ENCODE assay signal across 9 mouse cellular contexts in the genomic region with DNA sequence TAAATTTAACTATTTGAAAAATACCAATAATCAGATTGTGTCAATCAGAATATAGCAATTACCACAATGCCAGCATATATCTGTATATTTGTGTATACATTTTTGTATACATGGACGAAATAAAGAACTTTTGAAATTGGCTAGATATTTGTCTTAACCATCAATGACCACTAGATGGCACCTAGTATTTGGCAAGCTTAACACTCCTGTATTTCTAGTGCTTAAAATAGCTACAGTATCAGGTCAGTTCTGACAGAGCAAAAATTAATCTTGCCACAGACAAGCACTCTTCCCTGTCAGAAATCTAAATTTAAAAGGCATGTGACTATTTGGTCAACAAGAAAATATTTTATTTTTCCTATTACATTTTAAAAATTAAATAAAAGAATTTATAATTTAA.
A peak's percentile ranks its signal among the peaks of the same experiment; 100 is the strongest.
DNase-seq lines count a peak whose midpoint lies in the region; ATAC-seq and TF ChIP-seq lines count a peak whose summit lies in the region.
"Had no signal": no experiment of that assay in that cellular context is flagged by ENCODE, and none has a peak within 500 bp of the region (broad histone marks: within the 10 kb centered on the region; RNA-seq: fewer than 3 reads in every experiment).

No protein-coding gene starts in this region.

- TF ChIP-seq CTCF in gastrocnemius, adult 2 months (IDR thresholded peaks at IDR 0.05): peak; percentile 69

- no peaks in the 10 kb centered on the region for H3K36me3 ChIP-seq in lung, embryonic 16.5 days (ENCODE audit: control insufficient read depth, insufficient read depth, low read length)

- peak overlapping the region; percentile 52 for H3K4me3 ChIP-seq in gastrocnemius, adult 2 months
- no peak overlapping the region for H3K4me3 ChIP-seq in lung, embryonic 16.5 days (ENCODE audit: low read length)

- no peaks in the 10 kb centered on the region for H3K4me1 ChIP-seq in lung, embryonic 16.5 days (replicated peaks; ENCODE audit: control insufficient read depth, insufficient read depth, low read length)

- intact Hi-C loops in gastrocnemius, adult 2 months (cut with DNase I): loop anchor here (5.0 kb wide), 2 partner anchors 126 to 166 kb away; no protein-coding TSS in a partner anchor
- intact Hi-C loops in gastrocnemius, postnatal 36 days (cut with DNase I): loop anchor here (10.0 kb wide), 1 partner anchor 169 kb away; a partner anchor contains a TSS

- H3K27me3 ChIP-seq in lung, embryonic 16.5 days (ENCODE audit: control insufficient read depth, insufficient read depth, low read depth, low read length): no peaks in the 10 kb centered on the region

- DNase-seq in gastrocnemius, adult 2 months: no peak
- DNase-seq in gastrocnemius, postnatal 36 days: no peak
- DNase-seq in lung, postnatal 10 days: no peak
- peak; percentile 38 for DNase-seq in forelimb bud, embryonic 11.5 days (ENCODE audit: low read depth, low spot score)
- peak; percentile 6 for DNase-seq in telencephalon, adult 2 months (ENCODE audit: low read depth, low spot score)
- DNase-seq in natural killer cell, adult 2 months (ENCODE audit: low spot score in 2 of 2): no peak
- DNase-seq in thymus, postnatal 4 days: no peak
- DNase-seq: kidney, adult 11 months had no signal

- no peak overlapping the region for H3K9ac ChIP-seq in lung, embryonic 16.5 days (ENCODE audit: low read length)

- no peaks in the 10 kb centered on the region for H3K9me3 ChIP-seq in lung, embryonic 16.5 days (ENCODE audit: control insufficient read depth, low read length)

- peak; percentile 51; the same call in 1 of the 2 replicates for ATAC-seq in lung, embryonic 16.5 days (ENCODE audit: low read depth)

- WGBS in lung, embryonic 16.5 days: 12% methylated on average over 1 of the region's 1 CpGs

- H3K4me2 ChIP-seq in lung, embryonic 16.5 days (ENCODE audit: low read depth, low read length): no peak overlapping the region

- peak overlapping the region; percentile 94 for H3K27ac ChIP-seq in gastrocnemius, adult 2 months
- H3K27ac ChIP-seq in lung, embryonic 16.5 days (ENCODE audit: low read length): no peak overlapping the region

Comparison
In these comparisons a context has a peak if more than half of its experiments do, and no peak if none do; other contexts are left out.
1. DNase-seq: peak in forelimb bud, embryonic 11.5 days (single experiment) and telencephalon, adult 2 months (single experiment); none in gastrocnemius, adult 2 months (single experiment), gastrocnemius, postnatal 36 days (0 of 2), lung, postnatal 10 days (single experiment), natural killer cell, adult 2 months (0 of 2) and thymus, postnatal 4 days (single experiment).